Mouse (Mus musculus) liver, postnatal 0 days (tissue): ENCODE results near the gene Pef1.

Experiments
- CTCF ChIP-seq: sonication (generic); IDR thresholded peaks from 2 replicates; pipeline ENCODE4 v1.5.1; 2016; ENCODE audit warnings: antibody characterized with exemption, low read depth
- EP300 ChIP-seq: IDR thresholded peaks from 2 replicates; pipeline ENCODE4 v1.6.1; 2016; ENCODE audit warnings: antibody characterized with exemption, low read depth, mild to moderate bottlenecking

DNA sequence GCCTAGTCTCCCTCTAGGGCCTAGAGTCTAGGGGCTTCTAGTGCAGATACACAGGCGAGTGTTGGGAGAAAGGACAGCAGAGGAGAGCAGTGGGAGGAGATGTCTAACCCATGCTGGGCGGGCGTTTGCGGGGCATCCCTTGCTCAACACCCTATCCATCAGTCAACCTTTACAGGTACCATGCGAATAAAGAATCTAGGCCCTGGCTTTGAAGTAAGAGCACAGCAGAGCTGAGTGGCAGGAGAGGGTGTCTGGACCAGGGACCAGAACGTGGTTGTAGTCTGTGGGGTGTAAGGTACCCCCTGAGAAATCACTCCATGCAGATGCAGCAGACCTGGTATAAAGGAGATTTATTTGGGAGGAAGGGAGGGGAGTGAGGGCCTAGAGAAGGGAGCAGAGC lies 61.8 kb downstream of the Pef1 start:
- TF ChIP-seq CTCF (no peak), EP300 (no peak)
